Comparison of ENCODE assay signal across 12 mouse cellular contexts in genomic region chr7:67632380-67632779, GRCm38 (mm10). TPM values are rescaled to one million over a fixed set of nuclear protein-coding genes. Genes with fewer than 3 reads are reported as not detected.
A peak's percentile ranks its signal among the peaks of the same experiment; 100 is the strongest.
DNase-seq lines count a peak whose midpoint lies in the region; ATAC-seq and TF ChIP-seq lines count a peak whose summit lies in the region.
"Had no signal": no experiment of that assay in that cellular context is flagged by ENCODE, and none has a peak within 500 bp of the region (broad histone marks: within the 10 kb centered on the region; RNA-seq: fewer than 3 reads in every experiment).

No protein-coding gene starts in this region.

- TF ChIP-seq EP300 in lung, postnatal 0 days (IDR thresholded peaks at IDR 0.05), result no peak
- TF ChIP-seq EP300 in ES-Bruce4 (IDR thresholded peaks at IDR 0.05; ENCODE audit: insufficient read depth, low read depth, low read length), result no peak

- peak; percentile 53 for TF ChIP-seq CTCF in lung, postnatal 0 days (IDR thresholded peaks at IDR 0.05)
- peak; percentile 40 for TF ChIP-seq CTCF in ES-Bruce4 (IDR thresholded peaks at IDR 0.05; ENCODE audit: low read depth, low read length)

- no peaks in the 10 kb centered on the region; the same call in 1 of the 2 replicates for H3K9me3 ChIP-seq in lung, postnatal 0 days (ENCODE audit: low read length)
- no peaks in the 10 kb centered on the region for H3K9me3 ChIP-seq in ES-Bruce4 (replicated peaks; ENCODE audit: control insufficient read depth, insufficient read depth, low read length, poor library complexity, severe bottlenecking)
- no peaks in the 10 kb centered on the region for H3K9me3 ChIP-seq in kidney, embryonic 15.5 days (replicated peaks)
- H3K9me3 ChIP-seq: G1E; heart, embryonic 13.5 days had no signal

- no peaks in the 10 kb centered on the region for H3K36me3 ChIP-seq in lung, postnatal 0 days (ENCODE audit: insufficient read depth, low read length)
- no peaks in the 10 kb centered on the region for H3K36me3 ChIP-seq in ES-Bruce4 (ENCODE audit: control insufficient read depth, insufficient read depth, low read length, poor library complexity, severe bottlenecking)
- H3K36me3 ChIP-seq in kidney, embryonic 15.5 days, result no peaks in the 10 kb centered on the region

- no peak for TF ChIP-seq POLR2A in ES-Bruce4 (IDR thresholded peaks at IDR 0.05; ENCODE audit: insufficient read depth, low read length)

- no peak overlapping the region for H3K4me2 ChIP-seq in lung, postnatal 0 days (replicated peaks; ENCODE audit: low read depth, low read length)
- H3K4me2 ChIP-seq in kidney, embryonic 15.5 days, result no peak overlapping the region
- H3K4me2 ChIP-seq: heart, embryonic 13.5 days had no signal

- H3K9ac ChIP-seq in lung, postnatal 0 days (replicated peaks; ENCODE audit: low read depth), result no peak overlapping the region
- H3K9ac ChIP-seq in ES-Bruce4 (ENCODE audit: low read depth, poor library complexity, severe bottlenecking), result no peak overlapping the region
- H3K9ac ChIP-seq in kidney, embryonic 15.5 days, result no peak overlapping the region
- H3K9ac ChIP-seq: heart, embryonic 13.5 days had no signal

- H3K4me3 ChIP-seq in lung, postnatal 0 days (ENCODE audit: low read depth, low read length), result no peak overlapping the region
- no peak overlapping the region for H3K4me3 ChIP-seq in ES-Bruce4 (ENCODE audit: low read depth, low read length)
- H3K4me3 ChIP-seq in kidney, embryonic 15.5 days (replicated peaks), result no peak overlapping the region
- H3K4me3 ChIP-seq: heart, embryonic 13.5 days had no signal

- no peak for ATAC-seq in lung, postnatal 0 days
- peak; percentile 41; the same call in 1 of the 2 replicates for ATAC-seq in megakaryocyte progenitor cell, adult 5-6 weeks (replicated peaks; ENCODE audit: poor library complexity)
- ATAC-seq in kidney, embryonic 15.5 days (replicated peaks; ENCODE audit: low FRiP score), result no peak
- ATAC-seq: forebrain, embryonic 14.5 days had no signal

- no peaks in the 10 kb centered on the region for H3K27me3 ChIP-seq in lung, postnatal 0 days (replicated peaks; ENCODE audit: insufficient read depth, low read length)
- H3K27me3 ChIP-seq in ES-Bruce4 (ENCODE audit: control insufficient read depth, insufficient read depth, low read length, poor library complexity, severe bottlenecking), result no peaks in the 10 kb centered on the region
- H3K27me3 ChIP-seq in kidney, embryonic 15.5 days, result no peaks in the 10 kb centered on the region
- H3K27me3 ChIP-seq: heart, embryonic 13.5 days had no signal

- no peak overlapping the region for H3K27ac ChIP-seq in lung, postnatal 0 days (ENCODE audit: low read length)
- H3K27ac ChIP-seq in ES-Bruce4 (ENCODE audit: insufficient read depth, low read length), result no peak overlapping the region
- no peak overlapping the region for H3K27ac ChIP-seq in kidney, embryonic 15.5 days
- H3K27ac ChIP-seq: heart, embryonic 13.5 days had no signal

- peak; percentile 88 for DNase-seq in heart, adult 11 months
- DNase-seq in heart, adult 18-20 months, result no peak
- no peak for DNase-seq in lung, postnatal 0 days (ENCODE audit: low spot score)
- DNase-seq in lung, postnatal 10 days, result no peak
- no peak for DNase-seq in cerebellum, postnatal 25 days
- DNase-seq: embryo, embryonic 11 days had no signal

- WGBS in lung, postnatal 0 days, result 84% methylated on average over 5 of the region's 5 CpGs
- WGBS in kidney, embryonic 15.5 days, result 86% methylated on average over 5 of the region's 5 CpGs

- no peaks in the 10 kb centered on the region for H3K4me1 ChIP-seq in lung, postnatal 0 days (ENCODE audit: insufficient read depth, low read depth, low read length)
- H3K4me1 ChIP-seq in ES-Bruce4 (ENCODE audit: control insufficient read depth, insufficient read depth, low read length), result no peaks in the 10 kb centered on the region
- H3K4me1 ChIP-seq in kidney, embryonic 15.5 days, result 0 out of 2 replicates have a peak, but pooled peaks cover 4% of the 10 kb centered on the region

RNA-seq across cellular contexts. Expression of gene Lrrc28, which starts 12.7 kb away (rescaled TPM):
- 10 to 100 TPM; 12.8 to 13.9 TPM for total RNA-seq in heart, adult 18-20 months (2021)
- polyA plus RNA-seq in lung, postnatal 0 days (2015; fragmentation: Nextera tagmentation; extraction: Ambion mirVana), result 13.4 and 14.0 TPM in 2 replicates
- polyA plus RNA-seq in ES-Bruce4 (2011; ENCODE audit: insufficient read depth, insufficient read length, low read depth, missing spikeins), result 28.4 and 34.5 TPM in 2 replicates
- 6.2 and 9.6 TPM in 2 replicates for total RNA-seq in megakaryocyte progenitor cell, adult 5-6 weeks (2015)
- 15.3 and 16.9 TPM in 2 replicates for total RNA-seq in megakaryocyte progenitor cell, adult 5-6 weeks (2017)
- 15.3 and 15.7 TPM in 2 replicates for polyA plus RNA-seq in kidney, embryonic 15.5 days (2015; fragmentation: Nextera tagmentation; extraction: Ambion mirVana)

RNA-seq across cellular contexts. Expression of gene Ttc23, which starts 14.8 kb away (rescaled TPM):
- 10 to 100 TPM; 16.7 to 18.2 TPM for total RNA-seq in heart, adult 18-20 months (2021)
- polyA plus RNA-seq in lung, postnatal 0 days (2015; fragmentation: Nextera tagmentation; extraction: Ambion mirVana), result 14.4 and 17.3 TPM in 2 replicates
- 31.7 and 42.0 TPM in 2 replicates for polyA plus RNA-seq in ES-Bruce4 (2011; ENCODE audit: insufficient read depth, insufficient read length, low read depth, missing spikeins)
- total RNA-seq in megakaryocyte progenitor cell, adult 5-6 weeks (2015), result 0.56 and 1.8 TPM in 2 replicates
- 1.8 and 2.9 TPM in 2 replicates for total RNA-seq in megakaryocyte progenitor cell, adult 5-6 weeks (2017)
- 30.4 and 33.1 TPM in 2 replicates for polyA plus RNA-seq in kidney, embryonic 15.5 days (2015; fragmentation: Nextera tagmentation; extraction: Ambion mirVana)
